Mouse (Mus musculus): ENCODE measurements around the gene Gm21954.

Gm21954 gene

GRCm38 (mm10) chr3:55419334-55419733, 52.7 kb downstream of the Gm21954 start:
- no peak for DNase-seq (ENCODE audit: low spot score)

- no peak for DNase-seq (ENCODE audit: low spot score)
Measured at GRCm38 (mm10) chr3:55418845-55419244, 53.2 kb downstream of the Gm21954 start.

GRCm38 (mm10) chr3:55415527-55415950, 56.5 kb downstream of the Gm21954 start:
- no peak for DNase-seq (ENCODE audit: low spot score)

All from spleen, adult 12 weeks (tissue).